Mouse (Mus musculus) spleen, adult 2 months (tissue): ENCODE results near the gene Fcnb.

Experiments
- CTCF ChIP-seq: fragments of 200-500 bp; IDR thresholded peaks from 2 replicates; pipeline ENCODE4 v1.5.1; 2011; ENCODE audit warnings: mild to moderate bottlenecking, inconsistent platforms; ENCODE audit not compliant: insufficient read depth, insufficient read length, insufficient replicate concordance; ENCODE audit errors: extremely low read depth
- POLR2A ChIP-seq: fragments of 200-500 bp; IDR thresholded peaks from 2 replicates; pipeline ENCODE4 v1.6.1; 2011; ENCODE audit warnings: low read depth, low read length, inconsistent platforms

- TF ChIP-seq CTCF: no peak
- no peak for TF ChIP-seq POLR2A
These were observed 14.1 kb upstream of the Fcnb start for GRCm38 (mm10) chr2:28098547-28099505.
